Mouse (Mus musculus): ENCODE data around the gene Usp9x. TPM values are rescaled to one million over a fixed set of nuclear protein-coding genes. Genes with fewer than 3 reads are reported as not detected.

Gene Usp9x
- 163 and 228 TPM in 2 replicates for total RNA-seq (2012; rRNA removed)

DNA sequence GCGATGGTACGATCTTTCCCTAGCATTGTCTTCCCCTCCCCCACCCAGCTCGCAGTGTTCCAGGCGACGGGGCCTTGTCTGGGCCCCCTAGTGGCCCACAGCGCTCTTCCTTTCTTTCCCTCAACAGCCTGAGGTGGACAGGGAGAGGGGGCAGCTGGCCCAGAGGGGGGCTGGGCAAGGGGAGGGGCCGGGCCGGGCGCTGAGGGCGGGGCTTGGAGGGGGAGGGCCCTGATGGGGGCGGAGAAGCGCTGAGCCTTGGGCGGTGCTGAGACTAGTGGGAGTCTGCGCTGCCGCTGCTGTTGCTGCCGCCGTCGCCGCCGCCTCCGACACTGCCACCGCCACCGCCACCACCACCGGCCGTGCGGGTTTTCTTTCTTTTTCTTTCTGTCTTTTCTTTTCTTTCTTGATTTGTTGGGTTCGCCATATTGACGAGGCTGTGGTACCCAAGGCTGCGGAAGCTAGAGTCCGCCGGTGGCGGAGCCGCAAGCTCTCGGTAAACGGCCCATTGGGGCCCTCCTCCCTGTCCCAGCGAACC, at the start of gene Usp9x:
Usp9x (plus strand) TSS at position 258 of the 535 bp plus-strand sequence.
- DNase-seq (ENCODE audit: low read depth, low spot score), result no peak
- H3K9me3 ChIP-seq (ENCODE audit: control insufficient read depth, insufficient read depth, low read depth, low read length), result no peaks in the 10 kb centered on the region
- peaks cover 2% of the 10 kb centered on the region for H3K36me3 ChIP-seq (ENCODE audit: control insufficient read depth, insufficient read depth, low read length, poor library complexity, severe bottlenecking)
- H3K27ac ChIP-seq (ENCODE audit: insufficient read depth, low read depth, low read length, poor library complexity, severe bottlenecking), result peak within 1 kb of the TSS; percentile 98
- no peaks in the 10 kb centered on the region; a peak in 1 of 4 replicates for H3K4me1 ChIP-seq (ENCODE audit: control insufficient read depth in 2 of 2, insufficient read depth in 2 of 2, low read length in 2 of 2, poor library complexity in 1 of 2)
- peak within 1 kb of the TSS; percentile 85 to 89 for H3K4me3 ChIP-seq (ENCODE audit: insufficient read depth in 1 of 2, low read depth in 1 of 2, low read length in 2 of 2, poor library complexity in 1 of 2, severe bottlenecking in 1 of 2)
- peak within 1 kb of the TSS; percentile 96 for H3K9ac ChIP-seq (ENCODE audit: insufficient read depth, low read depth, low read length, poor library complexity, severe bottlenecking)
- in situ Hi-C loops (cut with MboI; ENCODE audit: low sequenced_read_pairs in 2 of 2, unreplicated experiment in 2 of 2), result loop anchor here in 1 of 2 experiments (10.0 kb wide), 1 partner anchor 147 kb away; no protein-coding TSS in a partner anchor
- TF ChIP-seq HCFC1 (IDR thresholded peaks at IDR 0.05; ENCODE audit: borderline replicate concordance, insufficient read depth, low read length), result no peak; the same call in 1 of the 2 replicates
- no peak for TF ChIP-seq ZNF384 (IDR thresholded peaks at IDR 0.05; ENCODE audit: low read depth, low read length)
- TF ChIP-seq ZC3H11A (IDR thresholded peaks at IDR 0.05; ENCODE audit: borderline replicate concordance, low read depth, low read length), result no peak
- TF ChIP-seq MAFK (IDR thresholded peaks at IDR 0.05; ENCODE audit: insufficient read depth, low read depth, low read length), result no peak
- TF ChIP-seq CHD2 (IDR thresholded peaks at IDR 0.05; ENCODE audit: low read depth, low read length), result no peak

DNA sequence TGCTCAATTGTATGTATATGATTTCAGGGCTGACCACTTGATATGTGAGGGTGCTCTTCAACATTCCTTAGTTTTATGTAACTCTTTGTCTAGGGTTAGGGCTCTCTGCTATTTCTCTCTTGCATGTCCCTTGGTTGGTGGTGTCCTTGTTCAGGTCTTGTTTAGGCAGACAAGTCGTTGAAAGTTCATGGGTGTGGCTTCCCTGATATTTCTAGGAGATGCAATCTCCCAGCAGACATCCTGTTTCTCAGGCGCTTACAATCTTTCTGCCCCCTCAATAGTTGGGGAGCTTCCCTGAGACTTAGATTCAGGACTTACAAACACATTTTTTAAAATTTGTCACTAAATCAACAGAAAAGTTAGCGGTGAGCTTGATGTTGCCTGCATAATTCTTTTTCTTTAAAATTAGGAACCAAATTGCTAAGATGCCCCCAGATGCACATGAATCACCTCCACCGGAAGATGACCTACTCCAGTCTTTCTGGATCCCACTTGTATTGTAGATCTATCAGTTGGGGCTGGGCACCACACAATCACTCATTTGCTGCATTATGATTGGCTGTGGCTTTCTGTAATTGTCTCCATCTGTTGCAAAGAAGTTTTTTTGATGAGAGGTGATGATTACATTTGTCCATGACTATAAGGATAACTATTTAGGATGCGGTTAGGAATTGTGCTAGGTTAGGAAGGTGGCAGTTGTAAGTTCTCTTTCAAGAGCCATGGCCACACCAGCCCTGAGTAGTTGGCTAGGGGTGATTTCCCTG, 48.6 kb upstream of the Usp9x start:
- Histone ChIP-seq H3K27ac (ENCODE audit: insufficient read depth, low read depth, low read length, poor library complexity, severe bottlenecking) (peak overlapping the region; percentile 43; the same call in 1 of the 2 replicates), H3K9ac (ENCODE audit: insufficient read depth, low read depth, low read length, poor library complexity, severe bottlenecking) (no peak overlapping the region), H3K36me3 (ENCODE audit: control insufficient read depth, insufficient read depth, low read length, poor library complexity, severe bottlenecking) (no peaks in the 10 kb centered on the region), H3K4me1 (ENCODE audit: control insufficient read depth in 2 of 2, insufficient read depth in 2 of 2, low read length in 2 of 2, poor library complexity in 1 of 2) (peaks cover 0 to 10% of the 10 kb centered on the region in 2 experiments; a peak in 1 of 4 replicates), H3K9me3 (ENCODE audit: control insufficient read depth, insufficient read depth, low read depth, low read length) (no peaks in the 10 kb centered on the region), H3K4me3 (ENCODE audit: insufficient read depth in 1 of 2, low read depth in 1 of 2, low read length in 2 of 2, poor library complexity in 1 of 2, severe bottlenecking in 1 of 2) (no peak overlapping the region)
- in situ Hi-C loops (cut with MboI; ENCODE audit: low sequenced_read_pairs in 2 of 2, unreplicated experiment in 2 of 2), result no loop called here
- no peak for TF ChIP-seq CHD2 (IDR thresholded peaks at IDR 0.05; ENCODE audit: low read depth, low read length)
- TF ChIP-seq MAFK (IDR thresholded peaks at IDR 0.05; ENCODE audit: insufficient read depth, low read depth, low read length), result no peak
- TF ChIP-seq ZC3H11A (IDR thresholded peaks at IDR 0.05; ENCODE audit: borderline replicate concordance, low read depth, low read length), result no peak
- no peak for TF ChIP-seq ZNF384 (IDR thresholded peaks at IDR 0.05; ENCODE audit: low read depth, low read length)
- no peak for TF ChIP-seq HCFC1 (IDR thresholded peaks at IDR 0.05; ENCODE audit: borderline replicate concordance, insufficient read depth, low read length)
- no peak for DNase-seq (ENCODE audit: low read depth, low spot score)

- DNase-seq (ENCODE audit: low read depth, low spot score), result no peak
- TF ChIP-seq HCFC1 (IDR thresholded peaks at IDR 0.05; ENCODE audit: borderline replicate concordance, insufficient read depth, low read length), result no peak
- no peak for TF ChIP-seq ZC3H11A (IDR thresholded peaks at IDR 0.05; ENCODE audit: borderline replicate concordance, low read depth, low read length)
- no peak for TF ChIP-seq CHD2 (IDR thresholded peaks at IDR 0.05; ENCODE audit: low read depth, low read length)
- no peak for TF ChIP-seq ZNF384 (IDR thresholded peaks at IDR 0.05; ENCODE audit: low read depth, low read length)
- no peak for TF ChIP-seq MAFK (IDR thresholded peaks at IDR 0.05; ENCODE audit: insufficient read depth, low read depth, low read length)
- H3K4me1 ChIP-seq (ENCODE audit: control insufficient read depth in 2 of 2, insufficient read depth in 2 of 2, low read length in 2 of 2, poor library complexity in 1 of 2), result peaks cover 0 to 10% of the 10 kb centered on the region in 2 experiments; a peak in 1 of 4 replicates
- no peak overlapping the region for H3K9ac ChIP-seq (ENCODE audit: insufficient read depth, low read depth, low read length, poor library complexity, severe bottlenecking)
- no peaks in the 10 kb centered on the region for H3K36me3 ChIP-seq (ENCODE audit: control insufficient read depth, insufficient read depth, low read length, poor library complexity, severe bottlenecking)
- no peaks in the 10 kb centered on the region for H3K9me3 ChIP-seq (ENCODE audit: control insufficient read depth, insufficient read depth, low read depth, low read length)
- in situ Hi-C loops (cut with MboI; ENCODE audit: low sequenced_read_pairs in 2 of 2, unreplicated experiment in 2 of 2), result no loop called here
- H3K27ac ChIP-seq (ENCODE audit: insufficient read depth, low read depth, low read length, poor library complexity, severe bottlenecking), result no peak overlapping the region
- no peak overlapping the region for H3K4me3 ChIP-seq (ENCODE audit: insufficient read depth in 1 of 2, low read depth in 1 of 2, low read length in 2 of 2, poor library complexity in 1 of 2, severe bottlenecking in 1 of 2)
Measured at GRCm38 (mm10) chrX:13024539-13025202, 46.6 kb upstream of the Usp9x start.

DNA sequence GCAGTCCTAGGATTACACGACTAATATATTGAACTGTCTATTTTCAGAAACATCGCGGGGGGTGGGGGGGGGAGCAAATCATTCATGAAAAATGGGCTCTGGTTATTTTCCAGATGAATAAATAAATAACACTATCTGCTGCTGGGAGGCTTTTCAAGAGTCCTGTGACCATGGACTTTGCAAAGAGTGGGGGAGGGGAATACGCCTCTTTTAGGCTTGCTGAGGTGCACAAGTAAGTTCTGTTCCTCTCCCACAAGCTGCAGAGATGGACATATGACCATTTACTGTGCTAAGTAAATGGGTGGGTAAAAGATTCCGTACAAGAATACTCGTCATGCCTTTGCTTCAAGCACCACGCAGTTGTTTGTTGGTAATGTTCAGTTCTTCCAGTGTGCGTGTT, 46.0 kb upstream of the Usp9x start:
- H3K36me3 ChIP-seq (ENCODE audit: control insufficient read depth, insufficient read depth, low read length, poor library complexity, severe bottlenecking), result no peaks in the 10 kb centered on the region
- no peak overlapping the region for H3K4me3 ChIP-seq (ENCODE audit: insufficient read depth in 1 of 2, low read depth in 1 of 2, low read length in 2 of 2, poor library complexity in 1 of 2, severe bottlenecking in 1 of 2)
- H3K4me1 ChIP-seq (ENCODE audit: control insufficient read depth in 2 of 2, insufficient read depth in 2 of 2, low read length in 2 of 2, poor library complexity in 1 of 2), result peaks cover 0 to 10% of the 10 kb centered on the region in 2 experiments; a peak in 1 of 4 replicates
- no peak overlapping the region for H3K27ac ChIP-seq (ENCODE audit: insufficient read depth, low read depth, low read length, poor library complexity, severe bottlenecking)
- no peak for TF ChIP-seq ZNF384 (IDR thresholded peaks at IDR 0.05; ENCODE audit: low read depth, low read length)
- TF ChIP-seq ZC3H11A (IDR thresholded peaks at IDR 0.05; ENCODE audit: borderline replicate concordance, low read depth, low read length), result no peak
- TF ChIP-seq CHD2 (IDR thresholded peaks at IDR 0.05; ENCODE audit: low read depth, low read length), result no peak
- TF ChIP-seq HCFC1 (IDR thresholded peaks at IDR 0.05; ENCODE audit: borderline replicate concordance, insufficient read depth, low read length), result no peak
- no peak for TF ChIP-seq MAFK (IDR thresholded peaks at IDR 0.05; ENCODE audit: insufficient read depth, low read depth, low read length)
- H3K9ac ChIP-seq (ENCODE audit: insufficient read depth, low read depth, low read length, poor library complexity, severe bottlenecking), result no peak overlapping the region
- no peak for DNase-seq (ENCODE audit: low read depth, low spot score)
- H3K9me3 ChIP-seq (ENCODE audit: control insufficient read depth, insufficient read depth, low read depth, low read length), result no peaks in the 10 kb centered on the region
- in situ Hi-C loops (cut with MboI; ENCODE audit: low sequenced_read_pairs in 2 of 2, unreplicated experiment in 2 of 2), result no loop called here
